Mouse (Mus musculus): ENCODE data around the gene Kcnj6.

DNA sequence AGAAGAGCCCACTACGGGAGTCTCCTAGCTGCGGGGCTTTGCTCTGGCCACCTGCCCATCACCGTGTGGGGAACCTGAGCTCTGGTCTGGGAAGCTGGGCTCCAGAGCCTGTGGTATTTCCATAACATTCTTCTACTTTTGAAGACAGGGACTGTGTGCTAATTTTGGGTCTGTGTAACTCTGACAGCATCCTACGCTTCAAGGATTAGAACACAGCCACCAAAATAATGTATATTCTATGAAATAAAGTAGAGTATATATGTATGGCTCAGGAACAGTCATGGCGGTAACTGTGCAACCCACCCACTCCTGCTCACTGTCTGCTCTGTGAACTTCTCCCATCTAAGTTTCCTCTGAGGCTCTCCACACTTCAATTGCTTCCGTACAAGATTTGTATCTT lies 229.9 kb downstream of the Kcnj6 start:
- TF ChIP-seq CTCF (IDR thresholded peaks at IDR 0.05; ENCODE audit: control insufficient read depth, insufficient read depth, insufficient replicate concordance, low read depth, low read length) (no peak), POLR2A (IDR thresholded peaks at IDR 0.05; ENCODE audit: control insufficient read depth, low read depth, low read length) (no peak)
